In the genomic region with DNA sequence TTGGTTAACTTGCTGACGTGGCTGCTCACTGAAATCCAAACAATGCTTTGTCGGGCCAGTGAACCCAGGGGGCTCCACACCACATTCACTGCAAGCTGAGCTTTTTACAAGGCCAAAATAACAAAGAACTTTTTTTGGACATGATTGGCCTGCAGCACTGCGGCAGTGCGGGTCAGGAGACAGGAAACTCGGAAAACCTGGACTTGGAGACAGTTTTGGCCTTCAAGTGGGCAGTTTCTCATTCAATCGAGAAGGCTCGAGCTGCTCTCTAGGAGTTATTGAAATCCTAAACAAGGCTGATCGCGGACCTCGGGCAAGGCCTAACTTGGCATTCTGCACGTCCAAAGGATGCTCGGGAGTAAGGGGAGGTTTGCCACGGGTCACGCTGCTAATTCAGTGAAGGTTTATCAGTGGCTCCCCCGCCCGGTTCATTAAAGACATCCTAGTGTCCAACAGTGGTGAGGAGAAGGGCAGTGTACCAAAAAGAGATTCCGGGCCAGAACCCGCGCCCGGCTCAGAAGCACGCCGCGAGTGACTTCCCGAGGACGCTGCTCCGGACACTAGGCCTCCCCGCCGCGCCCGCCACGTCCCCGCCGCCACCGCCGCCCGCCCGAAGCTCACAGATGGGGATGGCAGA, we compare ENCODE assay signal across 8 mouse cellular contexts. TPM values are rescaled to one million over a fixed set of nuclear protein-coding genes. Genes with fewer than 3 reads are reported as not detected.
DNase-seq lines count a peak whose midpoint lies in the region; ATAC-seq and TF ChIP-seq lines count a peak whose summit lies in the region.

No protein-coding gene starts in this region.

- peak overlapping the region; percentile 88 for H3K4me3 ChIP-seq in heart, embryonic 11.5 days (ENCODE audit: low read depth, low read length)
- H3K4me3 ChIP-seq in cortical plate, adult 2 months (ENCODE audit: insufficient read depth, low read length), result peak overlapping the region; percentile 93
- H3K4me3 ChIP-seq in limb, embryonic 11.5 days (ENCODE audit: low read depth, low read length), result peak overlapping the region; percentile 92
- H3K4me3 ChIP-seq in midbrain, embryonic 16.5 days (ENCODE audit: low read depth, low read length), result peak overlapping the region; percentile 63

- no peak for TF ChIP-seq POLR2A in cortical plate, adult 2 months (IDR thresholded peaks at IDR 0.05; ENCODE audit: extremely low read depth, insufficient read depth, low read length)

- no peak for TF ChIP-seq CTCF in cortical plate, adult 2 months (IDR thresholded peaks at IDR 0.05; ENCODE audit: extremely low read depth, insufficient read depth, low read length)

- H3K4me1 ChIP-seq in heart, embryonic 11.5 days (ENCODE audit: control insufficient read depth, insufficient read depth, low read length), result no peaks in the 10 kb centered on the region
- peaks cover 3% of the 10 kb centered on the region; the same call in 1 of the 2 replicates for H3K4me1 ChIP-seq in cortical plate, adult 2 months (ENCODE audit: control insufficient read depth, insufficient read depth, low read length)
- H3K4me1 ChIP-seq in limb, embryonic 11.5 days (ENCODE audit: control insufficient read depth, insufficient read depth, low read length), result 0 out of 2 replicates have a peak, but pooled peaks cover 2% of the 10 kb centered on the region
- H3K4me1 ChIP-seq in midbrain, embryonic 16.5 days (ENCODE audit: control insufficient read depth, insufficient read depth, low read length), result peaks cover 17% of the 10 kb centered on the region

- intact Hi-C loops in heart, postnatal 14 days (cut with DNase I), result loop anchor here (5.0 to 10.0 kb wide), 3 partner anchors 135 to 563 kb away; a partner anchor contains a TSS

- WGBS in heart, embryonic 11.5 days (ENCODE audit: insufficient replicate concordance), result under 1% methylated on average over 37 of the region's 37 CpGs
- WGBS in limb, embryonic 11.5 days, result under 1% methylated on average over 37 of the region's 37 CpGs
- under 1% methylated on average over 35 of the region's 37 CpGs for WGBS in midbrain, embryonic 16.5 days

- peak overlapping the region; percentile 95 for H3K9ac ChIP-seq in heart, embryonic 11.5 days (ENCODE audit: low read depth, low read length)
- peak overlapping the region; percentile 95 for H3K9ac ChIP-seq in limb, embryonic 11.5 days (ENCODE audit: low read length)
- H3K9ac ChIP-seq in midbrain, embryonic 16.5 days (ENCODE audit: low read depth, low read length), result peak overlapping the region; percentile 78

- peak; percentile 44 for ATAC-seq in heart, embryonic 11.5 days (replicated peaks; ENCODE audit: insufficient number of reproducible peaks, low FRiP score, low TSS enrichment)
- peak; percentile 39 for ATAC-seq in CD4-positive, CD25-positive, alpha-beta regulatory T cell, adult 4 months
- ATAC-seq in limb, embryonic 11.5 days (ENCODE audit: insufficient number of reproducible peaks, low FRiP score, low TSS enrichment, low read depth), result peak; percentile 48; the same call in 1 of the 2 replicates
- peak; percentile 76 for ATAC-seq in midbrain, embryonic 16.5 days

- H3K4me2 ChIP-seq in heart, embryonic 11.5 days, result peak overlapping the region; percentile 75
- H3K4me2 ChIP-seq in limb, embryonic 11.5 days (ENCODE audit: low read depth, severe bottlenecking), result peak overlapping the region; percentile 79
- H3K4me2 ChIP-seq in midbrain, embryonic 16.5 days (ENCODE audit: low read length), result peak overlapping the region; percentile 68

- H3K27me3 ChIP-seq in heart, embryonic 11.5 days (ENCODE audit: control insufficient read depth, insufficient read depth, low read length), result no peaks in the 10 kb centered on the region
- H3K27me3 ChIP-seq in limb, embryonic 11.5 days (ENCODE audit: control insufficient read depth, insufficient read depth, low read length), result no peaks in the 10 kb centered on the region
- no peaks in the 10 kb centered on the region for H3K27me3 ChIP-seq in midbrain, embryonic 16.5 days (ENCODE audit: control insufficient read depth, insufficient read depth, low read depth, low read length)

- no peaks in the 10 kb centered on the region for H3K9me3 ChIP-seq in heart, embryonic 11.5 days (replicated peaks; ENCODE audit: control insufficient read depth, low read length)
- no peaks in the 10 kb centered on the region for H3K9me3 ChIP-seq in limb, embryonic 11.5 days (ENCODE audit: control insufficient read depth, low read length)
- H3K9me3 ChIP-seq in midbrain, embryonic 16.5 days (replicated peaks; ENCODE audit: control insufficient read depth, low read length, poor library complexity, severe bottlenecking), result no peaks in the 10 kb centered on the region

- DNase-seq in heart, adult 8-10 months (ENCODE audit: low spot score), result no peak
- DNase-seq in heart, postnatal 14 days, result peak; percentile 12 to 29
- DNase-seq in limb, embryonic 11.5 days (ENCODE audit: low spot score), result peak; percentile 67
- no peak for DNase-seq in cerebellum, postnatal 4 days (ENCODE audit: low spot score in 2 of 2)

- peak overlapping the region; percentile 85 for H3K27ac ChIP-seq in heart, embryonic 11.5 days (ENCODE audit: low read depth, low read length)
- no peak overlapping the region; the same call in 1 of the 2 replicates for H3K27ac ChIP-seq in cortical plate, adult 2 months (ENCODE audit: insufficient read depth, low read length)
- peak overlapping the region; percentile 68 for H3K27ac ChIP-seq in limb, embryonic 11.5 days (replicated peaks; ENCODE audit: low read depth, low read length)
- peak overlapping the region; percentile 78 for H3K27ac ChIP-seq in midbrain, embryonic 16.5 days (ENCODE audit: low read length)

- peaks cover 17% of the 10 kb centered on the region for H3K36me3 ChIP-seq in heart, embryonic 11.5 days (ENCODE audit: control insufficient read depth, insufficient read depth, low read length)
- H3K36me3 ChIP-seq in limb, embryonic 11.5 days (ENCODE audit: control insufficient read depth, insufficient read depth, low read length), result peaks cover 11% of the 10 kb centered on the region
- H3K36me3 ChIP-seq in midbrain, embryonic 16.5 days (ENCODE audit: control insufficient read depth, insufficient read depth, low read length), result peaks cover 12% of the 10 kb centered on the region

RNA-seq across cellular contexts. Expression of a gene that starts 0.5 kb away (rescaled TPM):
- polyA plus RNA-seq in heart, embryonic 11.5 days (2014; fragmentation: Nextera tagmentation; extraction: Ambion mirVana), result 267 and 301 TPM in 2 replicates
- total RNA-seq in heart, adult 8-10 months (2022), result 100 to 1,000 TPM; 106 to 126 (median 118) TPM
- polyA plus RNA-seq in CD4-positive, CD25-positive, alpha-beta regulatory T cell, adult 4 months (2017; shearing (Covaris generic)), result 100 to 1,000 TPM; 125 to 130 TPM
- polyA plus RNA-seq in cortical plate, adult 2 months (2012; rRNA removed), result 89.0 and 92.5 TPM in 2 replicates
- total RNA-seq in heart, postnatal 14 days (2021), result 100 to 1,000 TPM; 135 to 140 TPM
- 308 and 323 TPM in 2 replicates for polyA plus RNA-seq in limb, embryonic 11.5 days (2014; fragmentation: Nextera tagmentation; extraction: Ambion mirVana)
- polyA plus RNA-seq in midbrain, embryonic 16.5 days (2015; fragmentation: Nextera tagmentation; extraction: Ambion mirVana), result 170 and 172 TPM in 2 replicates

Comparison
In these comparisons a context has a peak if more than half of its experiments do, and no peak if none do; other contexts are left out.
1. DNase-seq: peak in heart, postnatal 14 days (2 of 2) and limb, embryonic 11.5 days (single experiment); none in heart, adult 8-10 months (single experiment) and cerebellum, postnatal 4 days (0 of 2).
2. Peak in every context shown above with its lines, with median percentiles within 50 percentile points of each other: ATAC-seq, H3K4me2 ChIP-seq, H3K4me3 ChIP-seq and H3K9ac ChIP-seq.